Mouse (Mus musculus): ENCODE results near the gene Rpl38. TPM values are rescaled to one million over a fixed set of nuclear protein-coding genes. Genes with fewer than 3 reads are reported as not detected.

The Rpl38 gene
- total RNA-seq, 2 experiments from 2014 or later: 1,016 to 1,166 TPM

- DNase-seq (ENCODE audit: low spot score in 2 of 2): no peak
Observed at GRCm38 (mm10) chr11:114676431-114676830, 8.1 kb downstream of the Rpl38 start.

- DNase-seq (ENCODE audit: low spot score in 2 of 2): no peak
Observed at GRCm38 (mm10) chr11:114676896-114677530, 8.7 kb downstream of the Rpl38 start.

- no peak for DNase-seq (ENCODE audit: low spot score in 2 of 2)
Observed at GRCm38 (mm10) chr11:114679582-114679981, 11.3 kb downstream of the Rpl38 start.

- no peak for DNase-seq (ENCODE audit: low spot score in 2 of 2)
Observed at GRCm38 (mm10) chr11:114680291-114680690, 12.0 kb downstream of the Rpl38 start.

GRCm38 (mm10) chr11:114681054-114681453 is 12.7 kb downstream of the Rpl38 start:
- no peak for DNase-seq (ENCODE audit: low spot score in 2 of 2)

GRCm38 (mm10) chr11:114682321-114682900 is 14.1 kb downstream of the Rpl38 start:
- no peak for DNase-seq (ENCODE audit: low spot score in 2 of 2)

GRCm38 (mm10) chr11:114683029-114683721 is 14.9 kb downstream of the Rpl38 start:
- DNase-seq (ENCODE audit: low spot score in 2 of 2): no peak

- no peak for DNase-seq (ENCODE audit: low spot score in 2 of 2)
Observed at GRCm38 (mm10) chr11:114683722-114684621, 15.6 kb downstream of the Rpl38 start.

GRCm38 (mm10) chr11:114684627-114685373 is 16.5 kb downstream of the Rpl38 start:
- DNase-seq (ENCODE audit: low spot score in 2 of 2): peak in 1 of 2 experiments; percentile 37

- DNase-seq (ENCODE audit: low spot score in 2 of 2): no peak
Observed at GRCm38 (mm10) chr11:114685526-114686040, 17.3 kb downstream of the Rpl38 start.

- DNase-seq (ENCODE audit: low spot score in 2 of 2): no peak
Observed at GRCm38 (mm10) chr11:114686221-114686959, 18.1 kb downstream of the Rpl38 start.

GRCm38 (mm10) chr11:114687574-114688188 is 19.4 kb downstream of the Rpl38 start:
- DNase-seq (ENCODE audit: low spot score in 2 of 2): no peak

- DNase-seq (ENCODE audit: low spot score in 2 of 2): no peak
Observed at GRCm38 (mm10) chr11:114688729-114689128, 20.4 kb downstream of the Rpl38 start.

GRCm38 (mm10) chr11:114690192-114690591 is 21.9 kb downstream of the Rpl38 start:
- DNase-seq (ENCODE audit: low spot score in 2 of 2): no peak

- no peak for DNase-seq (ENCODE audit: low spot score in 2 of 2)
Observed at GRCm38 (mm10) chr11:114691454-114692182, 23.3 kb downstream of the Rpl38 start.

GRCm38 (mm10) chr11:114692601-114693000 is 24.3 kb downstream of the Rpl38 start:
- no peak for DNase-seq (ENCODE audit: low spot score in 2 of 2)

- no peak for DNase-seq (ENCODE audit: low spot score in 2 of 2)
Observed at GRCm38 (mm10) chr11:114693456-114693855, 25.1 kb downstream of the Rpl38 start.

- no peak for DNase-seq (ENCODE audit: low spot score in 2 of 2)
Observed at GRCm38 (mm10) chr11:114694451-114694850, 26.1 kb downstream of the Rpl38 start.

- no peak for DNase-seq (ENCODE audit: low spot score in 2 of 2)
Observed at GRCm38 (mm10) chr11:114698496-114698895, 30.2 kb downstream of the Rpl38 start.
